In the genomic region with DNA sequence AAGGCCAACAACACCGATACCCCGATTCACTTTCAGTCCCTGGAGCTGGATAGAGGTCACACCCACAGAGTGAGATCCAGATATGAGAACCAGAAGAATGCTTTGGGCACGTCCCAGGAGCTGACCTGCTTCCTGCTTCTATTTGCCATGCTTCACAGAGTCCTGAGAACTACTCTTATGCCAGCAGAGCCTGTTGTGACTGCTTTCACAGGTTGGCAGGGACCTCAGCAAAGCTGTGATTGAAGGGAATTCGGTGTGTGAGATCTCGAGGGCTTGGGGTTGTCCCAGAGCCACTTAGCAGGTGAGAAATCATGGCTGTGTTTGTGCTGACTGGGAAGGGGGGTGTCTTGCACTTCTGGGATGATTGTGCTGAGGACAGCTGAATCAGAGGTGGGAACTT, we compare ENCODE assay signal across 18 mouse cellular contexts.
DNase-seq lines count a peak whose midpoint lies in the region; TF ChIP-seq lines count a peak whose summit lies in the region.
"Had no signal": no experiment of that assay in that cellular context is flagged by ENCODE, and none has a peak within 500 bp of the region (broad histone marks: within the 10 kb centered on the region; RNA-seq: fewer than 3 reads in every experiment).

No protein-coding gene starts in this region.

- WGBS in kidney, adult 2 months = 40% methylated on average over 5 of the region's 5 CpGs

- DNase-seq in kidney, adult 2 months = peak; percentile 19
- no peak for DNase-seq in kidney, postnatal 10 days
- peak; percentile 24 for DNase-seq in retina, postnatal 1 day
- no peak for DNase-seq in retina, embryonic 14.5 days (ENCODE audit: low spot score)
- peak; percentile 18 for DNase-seq in cerebellum, adult 9-11 months
- DNase-seq in layer of hippocampus, adult 9-10 months (ENCODE audit: low spot score) = no peak
- no peak for DNase-seq in embryo, embryonic 10 days (ENCODE audit: low spot score)
- DNase-seq: gastrocnemius, postnatal 14 days; heart, adult 2 months; heart, postnatal 36 days; layer of hippocampus, adult 9-11 months; thymus, postnatal 14 days had no signal

- no peaks in the 10 kb centered on the region for H3K36me3 ChIP-seq in kidney, adult 2 months (ENCODE audit: control insufficient read depth, insufficient read depth, low read length)
- H3K36me3 ChIP-seq: embryonic facial prominence, embryonic 15.5 days; hindbrain, embryonic 15.5 days; intestine, embryonic 15.5 days; limb, embryonic 10.5 days; midbrain, embryonic 13.5 days; neural tube, embryonic 12.5 days had no signal

- no peak overlapping the region for H3K27ac ChIP-seq in kidney, adult 2 months (ENCODE audit: insufficient read depth, low read depth, low read length)
- H3K27ac ChIP-seq: embryonic facial prominence, embryonic 15.5 days; heart, adult 2 months; hindbrain, embryonic 15.5 days; intestine, embryonic 15.5 days; limb, embryonic 10.5 days; midbrain, embryonic 13.5 days; neural tube, embryonic 12.5 days had no signal

- H3K4me3 ChIP-seq in kidney, adult 2 months (ENCODE audit: insufficient read depth, low read depth, low read length) = no peak overlapping the region
- H3K4me3 ChIP-seq: embryonic facial prominence, embryonic 15.5 days; heart, adult 2 months; hindbrain, embryonic 15.5 days; intestine, embryonic 15.5 days; limb, embryonic 10.5 days; midbrain, embryonic 13.5 days; neural tube, embryonic 12.5 days had no signal

- H3K4me1 ChIP-seq in kidney, adult 2 months (ENCODE audit: control insufficient read depth, insufficient read depth, low read length) = no peaks in the 10 kb centered on the region
- H3K4me1 ChIP-seq: embryonic facial prominence, embryonic 15.5 days; intestine, embryonic 15.5 days; limb, embryonic 10.5 days; neural tube, embryonic 12.5 days had no signal

- TF ChIP-seq CTCF in kidney, adult 2 months (conservative IDR thresholded peaks at IDR 0.05; ENCODE audit: insufficient read depth, insufficient read length, low read depth, low read length) = no peak

- no peak for TF ChIP-seq POLR2A in kidney, adult 2 months (IDR thresholded peaks at IDR 0.05; ENCODE audit: low read depth, low read length)

- no peaks in the 10 kb centered on the region for H3K27me3 ChIP-seq in kidney, adult 2 months (replicated peaks; ENCODE audit: control insufficient read depth, insufficient read depth, low read length)
- H3K27me3 ChIP-seq: embryonic facial prominence, embryonic 15.5 days; hindbrain, embryonic 15.5 days; intestine, embryonic 15.5 days; midbrain, embryonic 13.5 days; neural tube, embryonic 12.5 days had no signal

Comparison
In these comparisons a context has a peak if more than half of its experiments do, and no peak if none do; other contexts are left out.
1. DNase-seq: peak in kidney, adult 2 months (single experiment), retina, postnatal 1 day (single experiment) and cerebellum, adult 9-11 months (single experiment); none in kidney, postnatal 10 days (single experiment), retina, embryonic 14.5 days (single experiment), layer of hippocampus, adult 9-10 months (single experiment) and embryo, embryonic 10 days (single experiment).